Mouse (Mus musculus) kidney, adult 10 weeks (tissue): ENCODE results near the gene Akap17b. TPM values are rescaled to one million over a fixed set of nuclear protein-coding genes. Genes with fewer than 3 reads are reported as not detected.

ENCODE experiments used
- polyA plus RNA-seq: library from polyadenylated mRNA; stranded (reverse); fragments of 350-450 nt; fragmentation: Illumina TruSeq; extraction: RNeasy Lipid Tissue Mini Kit (QIAGEN cat#74804); gene quantifications from one replicate; pipeline ENCODE4 v1.2.3, GENCODE M21; 2014; ENCODE audit warnings: low read depth, low replicate concordance

Akap17b gene
- 8.5 TPM for polyA plus RNA-seq

GRCm38 (mm10) chrX:36644657-36645551, at the start of gene Akap17b:
Gene Akap17b (minus strand): TSS chrX:36645395.

DNA sequence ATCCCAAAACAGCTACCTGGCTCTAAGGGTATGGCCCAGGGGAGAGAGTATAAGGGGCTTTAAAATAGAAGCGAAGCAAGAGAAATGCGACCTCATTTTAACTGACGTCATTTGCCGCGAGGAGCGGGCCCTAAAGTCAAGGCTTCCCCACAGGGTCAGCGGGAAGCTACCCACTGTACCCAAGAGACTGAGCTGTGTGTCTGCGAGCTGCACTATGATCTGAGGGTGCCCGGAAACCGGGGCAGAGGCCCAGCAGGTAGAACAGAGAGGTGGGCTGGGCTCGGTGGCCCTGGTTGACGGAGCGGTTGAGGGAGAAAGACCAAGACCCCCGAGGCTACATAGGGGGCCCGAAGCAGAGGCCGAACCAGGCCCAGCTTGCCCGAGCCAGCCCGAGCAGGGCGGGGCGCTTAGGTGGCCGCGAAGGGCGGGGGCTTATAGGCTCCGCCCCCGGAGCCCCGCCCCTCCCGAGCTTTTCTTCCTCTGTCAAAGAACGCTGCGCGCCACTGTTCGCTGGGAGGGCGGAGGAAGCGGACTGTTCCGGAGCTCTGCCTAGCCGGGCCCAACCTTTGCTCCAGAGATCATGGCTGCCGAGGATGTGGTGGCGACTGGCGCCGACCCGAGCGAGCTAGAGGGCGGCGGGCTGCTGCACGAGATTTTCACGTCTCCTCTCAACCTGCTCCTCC, 47.3 kb downstream of the Akap17b start, which contains the start of gene Pgrmc1:
Pgrmc1 (plus strand) TSS at position 500 of the 683 bp plus-strand sequence.

Other genes with a start within 250 kb of the Akap17b start
- not detected for gene Gm6268, start 244.1 kb downstream of the Akap17b start, polyA plus RNA-seq
- gene Gm14569, start 153.6 kb downstream of the Akap17b start, polyA plus RNA-seq, result not detected
- 930 TPM for gene Pgrmc1, start 47.2 kb downstream of the Akap17b start, polyA plus RNA-seq
- gene Slc25a43, start 98.3 kb upstream of the Akap17b start, polyA plus RNA-seq, result 0.81 TPM
- gene Slc25a5, start 150.3 kb upstream of the Akap17b start, polyA plus RNA-seq, result 1,636 TPM
- 142 TPM for gene Ube2a, start 228.5 kb upstream of the Akap17b start, polyA plus RNA-seq
- 121 TPM for gene C330007P06Rik, start 228.7 kb upstream of the Akap17b start, polyA plus RNA-seq